ENCODE assay signal across 16 mouse cellular contexts in the genomic region with DNA sequence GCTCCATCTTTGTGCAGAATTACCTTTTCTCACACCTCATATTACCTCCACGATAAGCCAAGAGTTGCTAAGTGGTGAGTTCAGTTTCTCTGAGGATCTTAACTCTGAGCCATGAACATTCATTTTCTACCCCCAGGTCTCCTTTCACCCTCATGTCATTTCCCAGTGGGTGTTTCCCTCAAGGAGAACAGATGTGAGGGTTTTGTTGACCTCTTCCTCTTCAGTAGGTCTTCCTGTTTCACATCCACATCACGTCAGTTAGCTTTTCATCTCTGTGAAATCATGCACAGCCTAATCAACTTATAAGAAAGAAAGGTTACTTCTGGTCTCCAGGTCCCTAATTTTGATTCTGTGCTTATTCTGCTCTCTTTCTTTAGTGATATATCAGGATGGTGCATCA.
DNase-seq lines count a peak whose midpoint lies in the region; ATAC-seq lines count a peak whose summit lies in the region.
"Had no signal": no experiment of that assay in that cellular context is flagged by ENCODE, and none has a peak within 500 bp of the region (broad histone marks: within the 10 kb centered on the region; RNA-seq: fewer than 3 reads in every experiment).

No protein-coding gene starts in this region.

- peak; percentile 89 for ATAC-seq in granulocyte monocyte progenitor cell, adult 5-6 weeks (replicated peaks; ENCODE audit: poor library complexity, severe bottlenecking)
- ATAC-seq in neutrophil, adult 5-6 weeks (ENCODE audit: extremely low read depth, insufficient number of reproducible peaks, low FRiP score, poor library complexity, severe bottlenecking): peak; percentile 89; the same call in 1 of the 2 replicates
- ATAC-seq: forebrain, embryonic 15.5 days; intestine, postnatal 0 days had no signal

- DNase-seq in A20 (ENCODE audit: low read depth, low spot score) (peak; percentile 19), adipocyte (ENCODE audit: low spot score) (no peak)
- DNase-seq in B cell, adult 2 months: peak; percentile 47 to 58
- DNase-seq in lung, postnatal 36 days: no peak
- no peak for DNase-seq in adrenal gland, postnatal 25 days
- DNase-seq: adrenal gland, adult 8-10 months; adrenal gland, postnatal 36 days; cerebellum, adult 18-20 months; cerebellum, adult 9-11 months; cerebellum, postnatal 25 days; embryo, embryonic 11 days; gastrocnemius, postnatal 25 days had no signal

Comparison
In these comparisons a context has a peak if more than half of its experiments do, and no peak if none do; other contexts are left out.
1. DNase-seq: peak in A20 (single experiment) and B cell, adult 2 months (2 of 2); none in lung, postnatal 36 days (single experiment), adipocyte (single experiment) and adrenal gland, postnatal 25 days (single experiment).